Mouse (Mus musculus): Measurements from ENCODE around the gene Gm20388. TPM values are rescaled to one million over a fixed set of nuclear protein-coding genes. Genes with fewer than 3 reads are reported as not detected.

Gm20388 gene
- total and polyA plus RNA-seq, 2 experiments from 2014 or later: 51.3 TPM; not detected in 1

GRCm38 (mm10) chr8:122234055-122234454 lies 2323.4 kb downstream of the Gm20388 start:
- no peaks in the 10 kb centered on the region for H3K9me3 ChIP-seq (ENCODE audit: low read length)
- H3K27me3 ChIP-seq (ENCODE audit: insufficient read depth, low read length): no peaks in the 10 kb centered on the region; the same call in 1 of the 2 replicates
- no peaks in the 10 kb centered on the region for H3K36me3 ChIP-seq (ENCODE audit: insufficient read depth)
- ATAC-seq: peak; percentile 35
- no peak overlapping the region for H3K9ac ChIP-seq
- 36% methylated on average over 11 of the region's 11 CpGs for WGBS
- TF ChIP-seq CTCF (IDR thresholded peaks at IDR 0.05; ENCODE audit: low read depth): peak; percentile 22; the same call in 1 of the 2 replicates
- DNase-seq: no peak
- H3K27ac ChIP-seq (ENCODE audit: low read depth, low read length): no peak overlapping the region
- H3K4me1 ChIP-seq (ENCODE audit: insufficient read depth): peaks cover 3% of the 10 kb centered on the region; the same call in 1 of the 2 replicates
- no peak overlapping the region for H3K4me3 ChIP-seq (ENCODE audit: low read depth, low read length)
- no peak overlapping the region for H3K4me2 ChIP-seq (ENCODE audit: low read depth)

GRCm38 (mm10) chr8:122236521-122236920 lies 2325.9 kb downstream of the Gm20388 start:
- WGBS: 89% methylated on average over 3 of the region's 3 CpGs
- no peaks in the 10 kb centered on the region for H3K36me3 ChIP-seq (ENCODE audit: insufficient read depth)
- no peak overlapping the region for H3K4me3 ChIP-seq (ENCODE audit: low read depth, low read length)
- no peaks in the 10 kb centered on the region for H3K4me1 ChIP-seq (ENCODE audit: insufficient read depth)
- DNase-seq (no peak), ATAC-seq (no peak)
- H3K27ac ChIP-seq (ENCODE audit: low read depth, low read length): no peak overlapping the region
- no peak for TF ChIP-seq CTCF (IDR thresholded peaks at IDR 0.05; ENCODE audit: low read depth)
- H3K9ac ChIP-seq: no peak overlapping the region
- no peaks in the 10 kb centered on the region for H3K9me3 ChIP-seq (ENCODE audit: low read length)
- no peaks in the 10 kb centered on the region for H3K27me3 ChIP-seq (ENCODE audit: insufficient read depth, low read length)
- no peak overlapping the region for H3K4me2 ChIP-seq (ENCODE audit: low read depth)

- Histone ChIP-seq H3K4me3 (ENCODE audit: low read depth, low read length) (no peak overlapping the region), H3K9ac (no peak overlapping the region), H3K27me3 (ENCODE audit: insufficient read depth, low read length) (no peaks in the 10 kb centered on the region), H3K9me3 (ENCODE audit: low read length) (no peaks in the 10 kb centered on the region), H3K27ac (ENCODE audit: low read depth, low read length) (no peak overlapping the region), H3K36me3 (ENCODE audit: insufficient read depth) (no peaks in the 10 kb centered on the region), H3K4me2 (ENCODE audit: low read depth) (no peak overlapping the region), H3K4me1 (ENCODE audit: insufficient read depth) (no peaks in the 10 kb centered on the region)
- no peak for DNase-seq
- ATAC-seq: no peak
- TF ChIP-seq CTCF (IDR thresholded peaks at IDR 0.05; ENCODE audit: low read depth): no peak
- WGBS: 86% methylated on average over 11 of the region's 11 CpGs
Observed at GRCm38 (mm10) chr8:122238225-122238624, 2327.6 kb downstream of the Gm20388 start.

- ATAC-seq (no peak), DNase-seq (no peak)
- H3K4me3 ChIP-seq (ENCODE audit: low read depth, low read length): no peak overlapping the region
- no peak overlapping the region for H3K4me2 ChIP-seq (ENCODE audit: low read depth)
- no peaks in the 10 kb centered on the region for H3K4me1 ChIP-seq (ENCODE audit: insufficient read depth)
- no peak overlapping the region for H3K9ac ChIP-seq
- no peak overlapping the region for H3K27ac ChIP-seq (ENCODE audit: low read depth, low read length)
- H3K36me3 ChIP-seq (ENCODE audit: insufficient read depth): no peaks in the 10 kb centered on the region
- no peaks in the 10 kb centered on the region for H3K27me3 ChIP-seq (ENCODE audit: insufficient read depth, low read length)
- WGBS: 77% methylated on average over 8 of the region's 8 CpGs
- no peaks in the 10 kb centered on the region for H3K9me3 ChIP-seq (ENCODE audit: low read length)
- no peak for TF ChIP-seq CTCF (IDR thresholded peaks at IDR 0.05; ENCODE audit: low read depth)
Observed at GRCm38 (mm10) chr8:122238731-122239130, 2328.1 kb downstream of the Gm20388 start.

- Histone ChIP-seq H3K9me3 (ENCODE audit: low read length) (no peaks in the 10 kb centered on the region), H3K4me2 (ENCODE audit: low read depth) (no peak overlapping the region), H3K27me3 (ENCODE audit: insufficient read depth, low read length) (no peaks in the 10 kb centered on the region), H3K4me1 (ENCODE audit: insufficient read depth) (no peaks in the 10 kb centered on the region), H3K36me3 (ENCODE audit: insufficient read depth) (no peaks in the 10 kb centered on the region), H3K27ac (ENCODE audit: low read depth, low read length) (no peak overlapping the region), H3K9ac (no peak overlapping the region), H3K4me3 (ENCODE audit: low read depth, low read length) (no peak overlapping the region)
- ATAC-seq (no peak), DNase-seq (no peak)
- WGBS: 80% methylated on average over 16 of the region's 16 CpGs
- TF ChIP-seq CTCF (IDR thresholded peaks at IDR 0.05; ENCODE audit: low read depth): no peak
Observed at GRCm38 (mm10) chr8:122240241-122241026, 2329.8 kb downstream of the Gm20388 start.

GRCm38 (mm10) chr8:122243310-122243709 lies 2332.7 kb downstream of the Gm20388 start:
- no peak for TF ChIP-seq CTCF (IDR thresholded peaks at IDR 0.05; ENCODE audit: low read depth)

GRCm38 (mm10) chr8:122245161-122245560 lies 2334.5 kb downstream of the Gm20388 start:
- Histone ChIP-seq H3K4me2 (ENCODE audit: low read depth) (no peak overlapping the region), H3K9ac (no peak overlapping the region), H3K27ac (ENCODE audit: low read depth, low read length) (no peak overlapping the region), H3K27me3 (ENCODE audit: insufficient read depth, low read length) (no peaks in the 10 kb centered on the region), H3K36me3 (ENCODE audit: insufficient read depth) (no peaks in the 10 kb centered on the region), H3K4me1 (ENCODE audit: insufficient read depth) (no peaks in the 10 kb centered on the region), H3K4me3 (ENCODE audit: low read depth, low read length) (no peak overlapping the region), H3K9me3 (ENCODE audit: low read length) (no peaks in the 10 kb centered on the region)
- ATAC-seq: no peak
- WGBS: 77% methylated on average over 6 of the region's 6 CpGs
- no peak for DNase-seq
- TF ChIP-seq CTCF (IDR thresholded peaks at IDR 0.05; ENCODE audit: low read depth): no peak

More at GRCm38 (mm10) chr8:122243310-122243709, 2332.7 kb downstream of the Gm20388 start:
- H3K9me3 ChIP-seq (ENCODE audit: low read length): no peaks in the 10 kb centered on the region
- no peak for DNase-seq
- no peaks in the 10 kb centered on the region for H3K4me1 ChIP-seq (ENCODE audit: insufficient read depth)
- no peaks in the 10 kb centered on the region for H3K27me3 ChIP-seq (ENCODE audit: insufficient read depth, low read length)
- WGBS: 87% methylated on average over 4 of the region's 4 CpGs
- ATAC-seq: no peak
- no peak overlapping the region for H3K4me2 ChIP-seq (ENCODE audit: low read depth)
- H3K9ac ChIP-seq: no peak overlapping the region
- H3K27ac ChIP-seq (ENCODE audit: low read depth, low read length): no peak overlapping the region
- no peak overlapping the region for H3K4me3 ChIP-seq (ENCODE audit: low read depth, low read length)
- H3K36me3 ChIP-seq (ENCODE audit: insufficient read depth): no peaks in the 10 kb centered on the region

Measured in forebrain, postnatal 0 days (tissue).